Mouse (Mus musculus) kidney, adult 2 months (tissue): ENCODE measurements around the gene Cplx2.

Experiments
- CTCF ChIP-seq: fragments of 200-500 bp; conservative IDR thresholded peaks from 2 replicates; pipeline ENCODE4 v1.5.1; 2011; ENCODE audit warnings: low read depth, mild to moderate bottlenecking, control low read depth, low read length, moderate library complexity, mixed read lengths; ENCODE audit not compliant: insufficient read depth, insufficient read length
- POLR2A ChIP-seq: fragments of 200-500 bp; IDR thresholded peaks from one replicate; pipeline ENCODE4 v1.6.1; 2011; ENCODE audit warnings: low read depth, low read length, control low read depth

DNA sequence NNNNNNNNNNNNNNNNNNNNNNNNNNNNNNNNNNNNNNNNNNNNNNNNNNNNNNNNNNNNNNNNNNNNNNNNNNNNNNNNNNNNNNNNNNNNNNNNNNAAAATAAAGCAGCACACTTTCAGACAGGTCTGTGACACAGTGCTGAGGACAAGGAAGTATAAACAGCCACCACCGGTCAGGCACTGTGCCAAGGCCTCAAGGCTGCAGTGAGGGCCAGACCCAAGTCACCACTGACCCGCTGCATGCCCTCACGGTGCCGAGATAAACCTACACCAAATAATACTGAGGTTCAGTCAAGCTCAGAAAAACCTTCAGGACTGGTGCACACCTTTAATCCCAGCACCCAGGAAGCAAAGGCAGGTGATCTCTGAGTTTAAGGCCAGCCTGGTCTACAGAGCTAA is 13.7 kb upstream of the Cplx2 start:
- TF ChIP-seq POLR2A (no peak), CTCF (no peak)
